Mouse (Mus musculus) ES-Bruce4 (cell line): ENCODE data around the gene Gm5767.

Experiments
- CTCF ChIP-seq: IDR thresholded peaks from one replicate; pipeline ENCODE4 v1.8.1; 2011; ENCODE audit warnings: low read depth, low read length
- EP300 ChIP-seq: IDR thresholded peaks from 2 replicates; pipeline ENCODE4 v1.6.1; 2011; ENCODE audit warnings: low read depth, low read length; ENCODE audit not compliant: insufficient read depth
- POLR2A ChIP-seq: IDR thresholded peaks from one replicate; pipeline ENCODE4 v1.8.1; 2011; ENCODE audit warnings: low read length; ENCODE audit not compliant: insufficient read depth

- TF ChIP-seq EP300 (no peak), CTCF (no peak), POLR2A (no peak)
Measured at GRCm38 (mm10) chr16:8672811-8673210, 7.8 kb upstream of the Gm5767 start.
